ENCODE assay signal across 8 mouse cellular contexts in the genomic region with DNA sequence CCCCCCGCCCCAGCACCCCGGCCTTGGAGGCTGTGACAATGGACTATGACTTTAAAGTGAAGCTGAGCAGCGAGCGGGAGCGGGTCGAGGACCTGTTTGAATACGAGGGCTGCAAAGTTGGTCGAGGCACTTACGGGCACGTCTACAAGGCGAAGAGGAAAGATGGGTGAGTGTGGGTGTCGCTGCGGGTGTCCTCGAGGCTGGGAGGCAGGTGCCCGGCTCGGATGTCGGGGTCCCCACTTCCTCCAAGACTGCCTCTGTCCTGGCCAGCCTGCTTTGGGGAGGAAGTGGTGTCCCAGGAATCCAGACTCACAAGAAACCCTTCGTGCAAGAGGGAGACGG. TPM values are rescaled to one million over a fixed set of nuclear protein-coding genes. Genes with fewer than 3 reads are reported as not detected.
DNase-seq lines count a peak whose midpoint lies in the region; ATAC-seq and TF ChIP-seq lines count a peak whose summit lies in the region.

No protein-coding gene starts in this region.

- under 1% methylated on average over 19 of the region's 19 CpGs for WGBS in heart, postnatal 0 days
- 0% methylated on average over 19 of the region's 19 CpGs for WGBS in limb, embryonic 13.5 days
- WGBS in midbrain, embryonic 15.5 days = 0% methylated on average over 19 of the region's 19 CpGs

- TF ChIP-seq CTCF in heart, postnatal 0 days (IDR thresholded peaks at IDR 0.05; ENCODE audit: low read depth) = no peak

- peak overlapping the region; percentile 83 for H3K9ac ChIP-seq in heart, postnatal 0 days (replicated peaks; ENCODE audit: low read depth, low read length)
- H3K9ac ChIP-seq in limb, embryonic 13.5 days = peak overlapping the region; percentile 91
- H3K9ac ChIP-seq in midbrain, embryonic 15.5 days = peak overlapping the region; percentile 79

- no peak for TF ChIP-seq EP300 in heart, postnatal 0 days (IDR thresholded peaks at IDR 0.05; ENCODE audit: low read depth)

- H3K4me3 ChIP-seq in heart, postnatal 0 days (ENCODE audit: low read depth, low read length) = peak overlapping the region; percentile 84
- peak overlapping the region; percentile 91 for H3K4me3 ChIP-seq in limb, embryonic 13.5 days
- peak overlapping the region; percentile 91 for H3K4me3 ChIP-seq in midbrain, embryonic 15.5 days

- peak overlapping the region; percentile 82 for H3K4me2 ChIP-seq in heart, postnatal 0 days (ENCODE audit: low read depth, low read length)
- peak overlapping the region; percentile 88 for H3K4me2 ChIP-seq in limb, embryonic 13.5 days (replicated peaks)
- peak overlapping the region; percentile 65 for H3K4me2 ChIP-seq in midbrain, embryonic 15.5 days

- H3K27ac ChIP-seq in heart, postnatal 0 days (ENCODE audit: low read depth) = peak overlapping the region; percentile 92
- H3K27ac ChIP-seq in limb, embryonic 13.5 days = peak overlapping the region; percentile 95
- peak overlapping the region; percentile 96 for H3K27ac ChIP-seq in midbrain, embryonic 15.5 days

- H3K4me1 ChIP-seq in heart, postnatal 0 days (ENCODE audit: control insufficient read depth, insufficient read depth) = peaks cover 4% of the 10 kb centered on the region
- H3K4me1 ChIP-seq in limb, embryonic 13.5 days = peaks cover 13% of the 10 kb centered on the region
- H3K4me1 ChIP-seq in midbrain, embryonic 15.5 days = peaks cover 30% of the 10 kb centered on the region

- no peaks in the 10 kb centered on the region for H3K9me3 ChIP-seq in heart, postnatal 0 days (replicated peaks; ENCODE audit: control insufficient read depth, low read length)
- no peaks in the 10 kb centered on the region for H3K9me3 ChIP-seq in limb, embryonic 13.5 days
- H3K9me3 ChIP-seq in midbrain, embryonic 15.5 days = no peaks in the 10 kb centered on the region

- no peaks in the 10 kb centered on the region for H3K36me3 ChIP-seq in heart, postnatal 0 days (replicated peaks; ENCODE audit: control insufficient read depth, insufficient read depth, low read length)
- no peaks in the 10 kb centered on the region; the same call in 1 of the 2 replicates for H3K36me3 ChIP-seq in limb, embryonic 13.5 days
- no peaks in the 10 kb centered on the region for H3K36me3 ChIP-seq in midbrain, embryonic 15.5 days (replicated peaks)

- intact Hi-C loops in heart, postnatal 25 days (cut with DNase I) = loop anchor here (1.0 to 5.0 kb wide), 2 partner anchors 10 to 51 kb away; partner anchors contain the start of gene Rnf6

- H3K27me3 ChIP-seq in heart, postnatal 0 days (ENCODE audit: control insufficient read depth, insufficient read depth, low read length) = no peaks in the 10 kb centered on the region
- no peaks in the 10 kb centered on the region for H3K27me3 ChIP-seq in limb, embryonic 13.5 days
- H3K27me3 ChIP-seq in midbrain, embryonic 15.5 days (replicated peaks) = no peaks in the 10 kb centered on the region

- no peak for ATAC-seq in heart, postnatal 0 days (ENCODE audit: insufficient read depth, low read depth)
- ATAC-seq in limb, embryonic 13.5 days (ENCODE audit: low FRiP score, low read depth) = no peak; the same call in 1 of the 2 replicates
- peak; percentile 24; the same call in 1 of the 2 replicates for ATAC-seq in midbrain, embryonic 15.5 days (replicated peaks)

- DNase-seq in heart, adult 18-20 months = peak; percentile 16 to 50
- no peak for DNase-seq in heart, postnatal 25 days (ENCODE audit: low spot score)
- peak; percentile 29 to 30 for DNase-seq in CD8-positive naive resting alpha-beta T cell, adult 2 months (ENCODE audit: low read depth in 2 of 2, low spot score in 2 of 2)
- peak; percentile 26 for DNase-seq in embryo, embryonic 10.5 days (ENCODE audit: low spot score)
- DNase-seq in heart, postnatal 0 days (ENCODE audit: low spot score) = no peak
- DNase-seq in testis, postnatal 14 days (ENCODE audit: low spot score) = peak; percentile 36

RNA-seq across cellular contexts. Expression of gene Cdk8, which starts 0.6 kb away (rescaled TPM):
- 10 to 100 TPM; 17.4 to 19.4 TPM for total RNA-seq in heart, adult 18-20 months (2021)
- 10 to 100 TPM; 15.5 to 18.9 TPM for total RNA-seq in heart, postnatal 25 days (2021)
- 23.6 and 32.7 TPM in 2 replicates for total RNA-seq in heart, postnatal 0 days (2014; rRNA removed; ENCODE audit: low replicate concordance)
- polyA plus RNA-seq in heart, postnatal 0 days (2015; fragmentation: Nextera tagmentation; extraction: Ambion mirVana) = 5.9 and 6.2 TPM in 2 replicates
- 21.0 and 21.5 TPM in 2 replicates for polyA plus RNA-seq in limb, embryonic 13.5 days (2015; fragmentation: Nextera tagmentation; extraction: Ambion mirVana)
- polyA plus RNA-seq in midbrain, embryonic 15.5 days (2015; fragmentation: Nextera tagmentation; extraction: Ambion mirVana) = 19.5 and 21.2 TPM in 2 replicates

RNA-seq across cellular contexts. Expression of gene Rnf6, which starts 10.3 kb away (rescaled TPM):
- total RNA-seq in heart, adult 18-20 months (2021) = 10 to 100 TPM; 43.3 to 44.1 TPM
- total RNA-seq in heart, postnatal 25 days (2021) = 10 to 100 TPM; 36.8 to 40.5 TPM
- 31.1 and 36.3 TPM in 2 replicates for total RNA-seq in heart, postnatal 0 days (2014; rRNA removed; ENCODE audit: low replicate concordance)
- polyA plus RNA-seq in heart, postnatal 0 days (2015; fragmentation: Nextera tagmentation; extraction: Ambion mirVana) = 38.5 and 41.4 TPM in 2 replicates
- 40.1 and 40.3 TPM in 2 replicates for polyA plus RNA-seq in limb, embryonic 13.5 days (2015; fragmentation: Nextera tagmentation; extraction: Ambion mirVana)
- 28.7 and 33.6 TPM in 2 replicates for polyA plus RNA-seq in midbrain, embryonic 15.5 days (2015; fragmentation: Nextera tagmentation; extraction: Ambion mirVana)

RNA-seq across cellular contexts. Expression of gene 1700001J03Rik, which starts 46.5 kb away (rescaled TPM):
- not detected for total RNA-seq in heart, adult 18-20 months (2021)
- under 1 TPM; 0.44 to 0.64 TPM for total RNA-seq in heart, postnatal 25 days (2021)
- not detected in 2 replicates for total RNA-seq in heart, postnatal 0 days (2014; rRNA removed; ENCODE audit: low replicate concordance)
- not detected in 2 replicates for polyA plus RNA-seq in heart, postnatal 0 days (2015; fragmentation: Nextera tagmentation; extraction: Ambion mirVana)
- polyA plus RNA-seq in limb, embryonic 13.5 days (2015; fragmentation: Nextera tagmentation; extraction: Ambion mirVana) = not detected in 2 replicates
- polyA plus RNA-seq in midbrain, embryonic 15.5 days (2015; fragmentation: Nextera tagmentation; extraction: Ambion mirVana) = 0.41 TPM in 1 of 2 replicates, not detected in the other

Comparison
In these comparisons a context has a peak if more than half of its experiments do, and no peak if none do; other contexts are left out.
1. DNase-seq: peak in heart, adult 18-20 months (2 of 2), CD8-positive naive resting alpha-beta T cell, adult 2 months (2 of 2), embryo, embryonic 10.5 days (single experiment) and testis, postnatal 14 days (single experiment); none in heart, postnatal 25 days (single experiment) and heart, postnatal 0 days (single experiment).
2. Peak in every context shown above with its lines, with median percentiles within 50 percentile points of each other: H3K27ac ChIP-seq, H3K4me2 ChIP-seq, H3K4me3 ChIP-seq and H3K9ac ChIP-seq.